Mouse (Mus musculus) forebrain, embryonic 12.5 days (tissue): ENCODE measurements around the gene Nap1l4. TPM values are rescaled to one million over a fixed set of nuclear protein-coding genes. Genes with fewer than 3 reads are reported as not detected.

Experiments
- ATAC-seq: fragments of 200-750 bp; cut with Nextera tagmentation; 2 replicates; pipeline ENCODE4 v1.8.0; 2017; ENCODE audit warnings: moderate TSS enrichment; ENCODE audit not compliant: low FRiP score
- H3K27ac ChIP-seq: fragments of 300-500 bp; sonication (generic); 2 replicates; pipeline ENCODE4 v1.5.1; 2016; ENCODE audit warnings: mild to moderate bottlenecking
- H3K27me3 ChIP-seq: fragments of 300-500 bp; sonication (generic); 2 replicates; pipeline ENCODE4 v1.6.1; 2016; ENCODE audit warnings: mild to moderate bottlenecking
- H3K36me3 ChIP-seq: fragments of 300-500 bp; sonication (generic); replicated peaks from 2 replicates; pipeline ENCODE4 v1.6.1; 2016; ENCODE audit warnings: mild to moderate bottlenecking
- H3K4me1 ChIP-seq: fragments of 300-500 bp; sonication (generic); 2 replicates; pipeline ENCODE4 v1.6.1; 2016
- H3K4me2 ChIP-seq: fragments of 300-500 bp; sonication (generic); 2 replicates; pipeline ENCODE4 v1.6.1; 2016; ENCODE audit warnings: mild to moderate bottlenecking, moderate library complexity
- H3K4me3 ChIP-seq: fragments of 300-500 bp; sonication (generic); replicated peaks from 2 replicates; pipeline ENCODE4 v1.5.1; 2016; ENCODE audit warnings: mild to moderate bottlenecking
- H3K9ac ChIP-seq: fragments of 300-500 bp; sonication (generic); 2 replicates; pipeline ENCODE4 v1.6.1; 2016; ENCODE audit warnings: mild to moderate bottlenecking
- H3K9me3 ChIP-seq: fragments of 300-500 bp; sonication (generic); 2 replicates; pipeline ENCODE4 v1.6.1; 2016
- WGBS: fragments of 180-500 bp; shearing (Covaris S2); methylation state at CpG from one replicate; pipeline ENCODE4 v1.1.7; 2016; 5-methylcytosine and 5-hydroxymethylcytosine counted together
- polyA plus RNA-seq: library from polyadenylated mRNA; unstranded; fragments of >200 nt; fragmentation: Nextera tagmentation; extraction: Ambion mirVana; gene quantifications from 2 replicates; pipeline ENCODE4 v1.2.1, GENCODE M21; 2016

The Nap1l4 gene
- 357 and 369 TPM in 2 replicates for polyA plus RNA-seq

DNA sequence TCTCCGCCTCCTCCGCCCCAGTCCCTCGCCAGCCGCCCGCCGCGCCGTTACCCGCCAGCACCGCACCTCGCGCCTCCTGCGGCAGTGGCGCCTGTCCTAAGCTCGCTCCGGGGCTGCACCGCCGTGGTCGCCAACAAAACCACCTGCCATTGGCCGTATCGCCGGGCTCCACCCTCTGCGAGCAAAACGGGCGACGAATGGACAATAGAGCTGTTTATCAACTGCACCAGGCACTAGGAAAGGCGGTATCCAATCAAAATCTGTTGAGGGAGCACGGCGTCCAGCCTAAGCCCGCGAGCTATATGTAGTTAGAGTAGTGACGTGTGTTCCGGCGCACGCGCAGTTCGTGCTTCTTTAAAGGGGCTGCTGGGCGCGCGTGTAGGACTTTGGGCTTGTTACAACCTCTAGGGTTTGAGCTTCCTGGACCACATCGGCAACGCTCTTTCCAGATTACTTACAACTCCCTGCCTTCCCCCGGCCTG is at the start of gene Nap1l4:
TSS of gene Nap1l4 (minus strand) at position 131 of the 482 bp plus-strand sequence.
- H3K4me3 ChIP-seq = peak within 1 kb of the TSS; percentile 98
- WGBS = under 1% methylated on average over 43 of the region's 43 CpGs
- H3K36me3 ChIP-seq = peaks cover 2% of the 10 kb centered on the region
- no peaks in the 10 kb centered on the region for H3K27me3 ChIP-seq
- peak within 1 kb of the TSS; percentile 87 for H3K4me2 ChIP-seq
- H3K4me1 ChIP-seq = peaks cover 30% of the 10 kb centered on the region
- peak within 1 kb of the TSS; percentile 89 for H3K27ac ChIP-seq
- H3K9me3 ChIP-seq = no peaks in the 10 kb centered on the region
- H3K9ac ChIP-seq = peak within 1 kb of the TSS; percentile 79
- peak; percentile 98 for ATAC-seq

DNA sequence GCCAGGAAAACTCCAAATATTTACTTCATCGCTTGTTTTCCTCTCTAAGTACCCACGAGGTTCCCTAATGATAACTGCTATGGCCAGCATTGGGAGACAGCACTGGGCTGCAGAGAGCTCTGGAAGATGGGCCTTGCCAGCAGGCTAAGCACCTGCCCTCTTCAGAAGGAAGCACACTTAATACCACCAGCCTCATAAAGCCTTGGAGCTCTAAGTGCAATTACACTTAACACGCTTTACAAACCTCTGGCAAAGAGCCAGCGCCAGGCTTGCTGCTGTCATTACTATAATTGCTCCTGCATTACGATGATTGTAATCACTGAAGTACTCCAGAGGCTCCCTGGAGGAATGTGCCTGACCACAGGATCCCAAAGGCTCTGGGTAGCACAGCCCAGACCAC is 46.0 kb upstream of the Nap1l4 start:
- H3K4me3 ChIP-seq = no peak overlapping the region
- peaks cover 23% of the 10 kb centered on the region for H3K4me1 ChIP-seq
- peaks cover 28% of the 10 kb centered on the region for H3K36me3 ChIP-seq
- no peak for ATAC-seq
- H3K9me3 ChIP-seq = no peaks in the 10 kb centered on the region
- H3K27me3 ChIP-seq = no peaks in the 10 kb centered on the region
- H3K4me2 ChIP-seq = no peak overlapping the region
- 62% methylated on average over 5 of the region's 5 CpGs for WGBS
- no peak overlapping the region for H3K9ac ChIP-seq
- peak overlapping the region; percentile 6; the same call in 1 of the 2 replicates for H3K27ac ChIP-seq

DNA sequence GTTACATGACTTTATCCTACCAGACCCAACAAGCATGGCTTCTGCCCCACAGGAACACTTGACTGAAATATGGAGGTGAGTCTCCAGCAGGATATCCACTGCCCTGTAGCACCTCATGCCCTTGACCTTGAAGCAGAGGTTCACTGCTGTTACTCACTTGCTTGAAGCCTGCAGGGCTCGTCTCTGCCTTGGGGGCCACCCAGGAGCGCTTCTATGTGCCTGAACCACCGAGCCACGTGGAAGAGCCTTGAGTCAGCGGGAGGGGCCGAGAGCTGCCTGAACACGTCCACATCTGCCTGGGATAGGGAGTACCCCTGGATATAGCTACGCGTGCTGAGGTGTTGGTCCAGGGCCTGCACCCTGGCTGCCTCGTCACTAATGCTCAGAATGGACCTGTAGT is 43.3 kb upstream of the Nap1l4 start:
- ATAC-seq = no peak
- 89% methylated on average over 10 of the region's 10 CpGs for WGBS
- no peaks in the 10 kb centered on the region for H3K9me3 ChIP-seq
- H3K27me3 ChIP-seq = no peaks in the 10 kb centered on the region
- no peak overlapping the region for H3K27ac ChIP-seq
- H3K36me3 ChIP-seq = peaks cover 50% of the 10 kb centered on the region
- H3K4me1 ChIP-seq = peaks cover 11% of the 10 kb centered on the region; the same call in 1 of the 2 replicates
- H3K4me2 ChIP-seq = no peak overlapping the region
- H3K9ac ChIP-seq = no peak overlapping the region
- no peak overlapping the region for H3K4me3 ChIP-seq

DNA sequence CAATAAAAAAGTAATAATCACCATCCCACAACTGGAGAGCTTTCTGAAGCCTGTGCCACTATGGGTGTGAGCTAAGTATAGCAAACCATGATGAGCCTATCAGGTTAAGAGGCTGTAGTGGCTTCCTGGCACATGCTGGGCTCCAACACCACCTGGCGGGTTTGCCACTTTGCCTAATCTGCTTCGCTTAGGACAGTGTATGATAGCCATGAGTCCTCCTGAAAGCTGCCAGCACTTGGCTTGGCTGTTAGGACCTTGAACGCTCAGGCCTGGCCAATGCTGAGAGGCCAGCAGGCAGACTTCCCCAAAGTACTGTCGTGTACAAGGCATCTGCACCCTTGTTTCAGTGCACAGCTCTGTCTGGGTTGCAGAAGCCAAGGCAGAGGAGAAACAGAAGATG is 39.1 kb upstream of the Nap1l4 start:
- WGBS = 93% methylated on average over 4 of the region's 4 CpGs
- Histone ChIP-seq H3K27me3 (no peaks in the 10 kb centered on the region), H3K36me3 (peaks cover 88% of the 10 kb centered on the region), H3K4me3 (no peak overlapping the region), H3K9ac (no peak overlapping the region), H3K4me2 (no peak overlapping the region), H3K27ac (no peak overlapping the region), H3K9me3 (no peaks in the 10 kb centered on the region), H3K4me1 (no peaks in the 10 kb centered on the region)
- ATAC-seq = no peak

DNA sequence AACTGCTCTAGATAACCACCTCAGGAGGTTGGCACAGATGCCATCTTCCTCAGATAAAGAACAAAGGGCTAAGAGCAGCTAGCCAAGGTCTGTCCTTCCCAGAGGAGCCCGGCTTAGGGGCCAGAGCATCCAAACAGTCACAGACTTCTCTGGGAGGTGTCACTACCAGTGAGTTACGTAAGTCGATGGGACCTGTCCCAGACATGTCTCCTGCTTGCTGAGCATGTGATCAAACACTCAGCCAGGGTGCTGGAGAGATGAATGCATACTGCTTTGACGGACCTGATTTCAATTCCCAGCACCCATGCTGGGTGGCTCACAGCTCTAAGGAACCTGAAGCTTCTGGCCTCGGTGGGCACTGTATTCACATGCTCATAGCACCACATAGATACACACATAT is 38.7 kb upstream of the Nap1l4 start:
- Histone ChIP-seq H3K4me1 (no peaks in the 10 kb centered on the region), H3K27me3 (no peaks in the 10 kb centered on the region), H3K4me2 (no peak overlapping the region), H3K9me3 (no peaks in the 10 kb centered on the region), H3K9ac (no peak overlapping the region), H3K27ac (no peak overlapping the region), H3K36me3 (peaks cover 92% of the 10 kb centered on the region), H3K4me3 (no peak overlapping the region)
- 95% methylated on average over 5 of the region's 5 CpGs for WGBS
- ATAC-seq = no peak

DNA sequence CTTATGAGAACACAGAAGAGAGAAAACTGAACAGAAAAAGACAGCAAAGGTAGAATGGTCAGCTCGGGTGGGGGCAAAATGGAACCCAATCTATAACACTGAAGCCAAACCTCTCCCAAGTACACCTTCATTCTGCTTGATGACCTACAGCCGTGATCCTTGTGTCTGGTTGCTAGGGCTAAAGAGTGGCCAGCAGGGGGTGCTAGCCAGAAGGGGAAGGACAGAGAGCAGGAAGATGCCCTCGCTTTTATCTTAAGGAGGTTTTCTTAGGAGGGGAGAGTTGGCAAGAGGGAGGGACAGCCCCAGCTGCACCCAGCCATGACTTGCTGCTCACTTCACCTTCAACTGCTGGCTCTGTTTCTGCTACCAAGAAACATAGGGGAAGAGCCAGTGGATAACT is 35.0 kb upstream of the Nap1l4 start:
- H3K27ac ChIP-seq = no peak overlapping the region
- ATAC-seq = no peak
- no peak overlapping the region for H3K4me2 ChIP-seq
- H3K9ac ChIP-seq = no peak overlapping the region
- no peaks in the 10 kb centered on the region for H3K27me3 ChIP-seq
- no peaks in the 10 kb centered on the region for H3K9me3 ChIP-seq
- H3K36me3 ChIP-seq = peaks cover 81% of the 10 kb centered on the region
- H3K4me1 ChIP-seq = no peaks in the 10 kb centered on the region
- 39% methylated on average over 3 of the region's 3 CpGs for WGBS
- H3K4me3 ChIP-seq = no peak overlapping the region

DNA sequence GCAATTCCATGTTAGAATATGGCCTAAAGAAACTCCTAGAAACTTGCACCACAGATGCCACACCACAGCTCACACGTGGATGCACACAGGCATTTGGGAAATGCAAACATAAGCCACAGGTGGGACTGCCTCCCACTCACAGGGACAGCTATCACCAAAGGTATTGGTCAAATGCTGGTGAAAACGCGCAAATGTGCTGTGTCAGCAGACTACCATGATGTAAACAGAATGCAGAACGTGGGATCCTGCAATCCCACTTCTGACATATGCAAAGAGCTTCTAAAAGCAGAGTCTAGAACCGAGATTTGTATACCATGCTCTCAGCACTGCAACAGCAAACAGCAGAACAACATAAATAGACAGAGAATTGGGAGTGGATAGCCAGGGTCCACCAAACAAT is 34.1 kb upstream of the Nap1l4 start:
- Histone ChIP-seq H3K27me3 (no peaks in the 10 kb centered on the region), H3K4me3 (no peak overlapping the region), H3K9me3 (no peaks in the 10 kb centered on the region), H3K27ac (no peak overlapping the region), H3K9ac (no peak overlapping the region), H3K36me3 (peaks cover 82% of the 10 kb centered on the region), H3K4me2 (no peak overlapping the region), H3K4me1 (no peaks in the 10 kb centered on the region)
- no peak for ATAC-seq
- WGBS = 93% methylated on average over 5 of the region's 5 CpGs

DNA sequence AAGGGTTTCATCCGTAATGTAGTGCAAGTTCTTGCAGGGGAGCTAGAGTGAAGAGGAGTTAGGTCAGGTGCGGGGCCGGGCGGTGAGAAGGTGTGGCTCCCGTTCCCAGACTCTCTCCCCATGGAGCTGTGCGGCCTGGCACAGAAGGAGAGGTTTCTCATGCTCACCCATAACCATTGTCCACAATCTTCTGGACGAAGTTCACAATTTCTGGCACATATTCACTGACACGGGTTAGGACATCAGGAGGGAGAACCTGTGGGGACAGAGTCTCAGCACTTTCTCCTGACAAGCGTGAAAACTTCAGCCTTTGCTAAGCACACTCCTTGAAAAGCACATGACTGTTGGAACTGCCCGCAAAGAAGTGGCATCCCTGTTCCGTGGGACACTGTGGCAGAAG is 26.8 kb upstream of the Nap1l4 start:
- no peak overlapping the region for H3K4me2 ChIP-seq
- no peaks in the 10 kb centered on the region for H3K9me3 ChIP-seq
- no peak overlapping the region for H3K9ac ChIP-seq
- H3K4me1 ChIP-seq = no peaks in the 10 kb centered on the region
- H3K27ac ChIP-seq = no peak overlapping the region
- no peak for ATAC-seq
- H3K36me3 ChIP-seq = peaks cover 90% of the 10 kb centered on the region
- WGBS = 92% methylated on average over 11 of the region's 11 CpGs
- H3K27me3 ChIP-seq = no peaks in the 10 kb centered on the region
- H3K4me3 ChIP-seq = no peak overlapping the region

DNA sequence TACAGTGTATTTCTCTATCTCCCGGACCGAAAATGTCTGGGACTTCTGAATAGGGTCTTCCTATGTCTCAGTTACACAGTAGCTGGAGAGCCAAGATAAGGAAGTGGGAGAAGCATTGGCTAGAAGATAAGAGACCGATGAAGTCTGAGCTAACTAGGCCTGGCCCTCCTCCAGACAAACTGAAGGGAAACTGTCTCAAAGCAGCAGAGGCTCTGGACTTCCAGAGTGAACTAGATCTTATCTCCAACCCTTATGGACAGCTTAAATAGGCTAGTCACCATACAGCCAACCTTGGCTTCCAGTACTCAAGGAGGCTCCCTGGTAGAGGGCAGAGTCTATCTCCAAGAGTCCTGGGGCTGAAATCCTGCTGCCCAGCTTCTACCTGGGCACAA is 16.7 kb upstream of the Nap1l4 start:
- no peak for ATAC-seq
- WGBS = 90% methylated on average over 3 of the region's 3 CpGs
- Histone ChIP-seq H3K9me3 (no peaks in the 10 kb centered on the region), H3K36me3 (peaks cover 99% of the 10 kb centered on the region), H3K27ac (no peak overlapping the region), H3K4me1 (no peaks in the 10 kb centered on the region), H3K4me2 (no peak overlapping the region), H3K27me3 (no peaks in the 10 kb centered on the region), H3K4me3 (no peak overlapping the region), H3K9ac (no peak overlapping the region)

DNA sequence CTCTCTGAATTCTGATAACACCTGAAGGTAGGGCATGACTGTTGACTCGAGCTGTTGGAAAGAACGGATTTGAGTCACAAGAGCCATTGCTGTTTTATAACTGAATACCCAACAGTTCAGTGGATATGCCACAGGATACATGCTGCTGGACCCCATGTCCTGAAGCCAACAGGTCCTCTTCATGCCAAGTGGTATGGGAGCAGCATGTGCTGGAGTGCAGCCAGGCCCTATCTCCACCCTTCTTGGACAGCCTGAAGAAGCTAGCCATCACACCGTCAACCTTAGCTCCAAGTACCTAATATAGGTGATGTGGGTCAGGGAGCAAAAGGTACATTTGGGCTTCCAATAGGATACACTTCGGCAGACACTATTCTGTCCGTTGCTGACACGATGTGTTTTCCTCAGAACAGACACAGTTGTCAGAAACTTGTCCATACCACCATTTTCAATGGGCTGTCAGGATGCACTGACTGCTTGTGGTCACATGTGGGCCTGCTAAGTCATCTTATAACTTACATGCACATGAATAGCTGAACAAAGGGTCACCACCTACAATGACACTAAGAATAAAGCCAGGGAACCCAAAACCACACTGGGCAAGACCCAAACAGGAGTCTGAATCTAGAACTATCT is 16.2 kb upstream of the Nap1l4 start:
- Histone ChIP-seq H3K27me3 (no peaks in the 10 kb centered on the region), H3K9ac (no peak overlapping the region), H3K27ac (no peak overlapping the region), H3K36me3 (peaks cover 99% of the 10 kb centered on the region), H3K4me2 (no peak overlapping the region), H3K4me1 (no peaks in the 10 kb centered on the region), H3K9me3 (no peaks in the 10 kb centered on the region), H3K4me3 (no peak overlapping the region)
- WGBS = 97% methylated on average over 6 of the region's 6 CpGs
- ATAC-seq = no peak

DNA sequence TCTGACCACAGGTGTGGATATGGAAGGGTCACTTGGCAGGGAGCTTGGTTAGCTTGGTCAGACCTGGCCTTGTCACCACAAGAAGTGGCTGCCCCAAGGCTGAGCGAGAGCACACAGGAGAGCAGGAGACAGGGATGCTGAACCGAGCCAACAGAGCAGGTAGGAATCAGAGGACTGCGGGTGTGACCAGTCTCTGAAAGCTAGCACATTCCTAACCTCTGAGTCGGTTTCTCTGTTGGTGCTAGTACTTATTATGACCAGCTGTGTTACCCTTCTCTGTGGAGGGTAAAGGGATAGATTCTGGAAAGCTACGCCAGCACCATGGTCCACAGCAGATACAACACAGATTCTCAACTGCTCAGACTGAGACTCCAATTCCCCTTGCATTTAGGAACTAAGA is 14.9 kb upstream of the Nap1l4 start:
- no peaks in the 10 kb centered on the region for H3K9me3 ChIP-seq
- H3K9ac ChIP-seq = no peak overlapping the region
- H3K36me3 ChIP-seq = peaks cover 99% of the 10 kb centered on the region
- H3K4me1 ChIP-seq = no peaks in the 10 kb centered on the region
- H3K4me3 ChIP-seq = no peak overlapping the region
- no peak overlapping the region for H3K4me2 ChIP-seq
- ATAC-seq = no peak
- no peaks in the 10 kb centered on the region for H3K27me3 ChIP-seq
- 94% methylated on average over 5 of the region's 5 CpGs for WGBS
- H3K27ac ChIP-seq = no peak overlapping the region

DNA sequence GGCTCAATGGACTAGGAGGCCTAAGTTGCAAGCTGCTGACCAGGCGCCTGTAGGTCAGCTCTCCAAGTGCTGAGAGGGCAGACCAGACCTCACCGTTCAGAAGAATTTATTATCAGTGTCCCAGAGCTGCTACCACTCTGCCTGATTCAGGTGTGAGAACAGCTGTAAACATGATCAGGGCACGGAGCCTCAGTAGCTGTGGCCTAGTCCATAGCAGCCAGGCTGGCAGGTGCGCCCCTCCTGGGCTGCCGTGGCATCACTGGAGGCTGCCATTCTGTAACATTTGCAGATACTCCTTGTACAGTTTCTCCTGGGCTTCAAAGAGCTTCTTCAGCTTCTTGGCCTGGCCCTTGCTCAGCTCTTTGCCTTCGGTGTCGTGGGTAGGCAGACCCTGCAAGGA is 8.7 kb upstream of the Nap1l4 start:
- Histone ChIP-seq H3K4me2 (no peak overlapping the region), H3K4me3 (no peak overlapping the region), H3K36me3 (peaks cover 82% of the 10 kb centered on the region), H3K9me3 (no peaks in the 10 kb centered on the region), H3K4me1 (no peaks in the 10 kb centered on the region), H3K9ac (no peak overlapping the region), H3K27ac (no peak overlapping the region), H3K27me3 (no peaks in the 10 kb centered on the region)
- no peak for ATAC-seq
- WGBS = 98% methylated on average over 7 of the region's 7 CpGs

DNA sequence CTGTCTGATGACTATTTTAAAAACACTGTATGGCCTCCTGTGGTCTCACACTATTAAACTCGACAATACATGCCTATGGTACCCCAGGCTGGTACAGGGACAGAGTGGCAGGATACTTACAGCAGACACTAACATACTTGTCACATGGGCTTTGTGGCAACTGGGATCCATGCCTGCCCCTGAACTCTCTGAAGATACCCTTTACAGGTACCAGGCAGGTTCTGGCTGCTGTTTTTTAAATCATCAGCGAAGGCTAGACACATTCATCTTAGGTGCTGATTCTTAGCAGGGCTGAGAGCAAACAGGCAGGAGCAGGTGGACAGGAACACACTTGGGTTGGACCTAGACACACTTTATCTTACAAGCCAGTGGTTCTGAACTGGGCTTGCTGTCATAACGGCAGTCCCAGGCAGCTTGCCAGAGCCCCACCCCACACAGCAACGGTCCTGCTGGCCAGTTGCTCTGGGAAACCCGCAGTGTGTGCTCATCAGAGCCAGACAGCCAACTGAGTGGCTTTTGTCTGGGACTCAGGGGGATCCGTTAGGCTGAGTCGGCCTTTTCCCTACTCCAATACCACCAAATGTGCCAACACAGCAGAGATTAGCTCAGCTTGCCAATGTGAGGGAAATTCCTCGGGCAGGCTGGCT is 8.2 kb upstream of the Nap1l4 start:
- H3K4me1 ChIP-seq = no peaks in the 10 kb centered on the region
- ATAC-seq = no peak
- H3K4me3 ChIP-seq = no peak overlapping the region
- H3K27me3 ChIP-seq = no peaks in the 10 kb centered on the region
- no peak overlapping the region for H3K4me2 ChIP-seq
- H3K27ac ChIP-seq = no peak overlapping the region
- H3K9ac ChIP-seq = no peak overlapping the region
- no peaks in the 10 kb centered on the region for H3K9me3 ChIP-seq
- peaks cover 77% of the 10 kb centered on the region for H3K36me3 ChIP-seq
- WGBS = 84% methylated on average over 8 of the region's 8 CpGs
